ENCODE assay signal across 9 mouse cellular contexts in the genomic region with DNA sequence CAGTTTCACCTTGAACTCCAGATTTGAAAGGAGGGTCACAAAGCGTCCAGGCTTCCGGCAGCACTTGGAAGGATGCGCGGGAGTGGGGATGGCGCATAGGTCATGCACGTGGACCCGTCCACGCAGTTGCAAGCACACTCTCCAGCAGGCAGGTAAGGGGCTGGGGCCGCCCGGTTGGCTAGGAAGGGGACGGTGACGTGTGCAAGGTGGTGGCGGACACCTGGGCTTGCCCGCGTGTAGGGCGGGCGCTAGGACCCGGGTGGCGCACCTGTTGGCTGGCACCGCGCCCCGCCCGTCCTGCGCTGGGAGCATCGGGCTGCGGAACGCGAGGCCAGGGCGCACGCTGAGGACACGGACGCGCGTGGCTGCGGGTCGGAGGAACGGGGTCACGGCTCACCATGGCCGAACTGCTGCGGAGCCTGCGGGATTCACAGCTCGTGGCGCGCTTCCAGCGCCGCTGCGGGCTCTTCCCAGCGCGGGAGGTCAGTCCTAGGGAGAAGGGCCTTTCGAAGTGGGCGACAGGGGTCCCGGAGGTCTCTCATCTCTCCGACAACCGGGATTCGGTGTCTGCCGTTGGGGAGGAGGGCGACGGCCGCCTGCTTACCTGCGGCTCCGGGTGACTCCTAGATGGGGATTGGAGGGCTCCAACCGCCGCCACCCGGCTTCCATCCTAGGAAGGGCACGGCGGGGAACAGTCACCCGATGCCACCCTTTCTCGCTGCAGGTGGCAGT. TPM values are rescaled to one million over a fixed set of nuclear protein-coding genes. Genes with fewer than 3 reads are reported as not detected.
DNase-seq lines count a peak whose midpoint lies in the region; ATAC-seq lines count a peak whose summit lies in the region.
"Had no signal": no experiment of that assay in that cellular context is flagged by ENCODE, and none has a peak within 500 bp of the region (broad histone marks: within the 10 kb centered on the region; RNA-seq: fewer than 3 reads in every experiment).

A gene (plus strand): TSS at position 325 of the 732 bp plus-strand sequence.

- H3K36me3 ChIP-seq in heart, embryonic 10.5 days, result no peaks in the 10 kb centered on the region
- H3K36me3 ChIP-seq in kidney, embryonic 16.5 days (ENCODE audit: insufficient read depth, low read length), result no peaks in the 10 kb centered on the region

- peak within 1 kb of the TSS; percentile 64 for H3K9ac ChIP-seq in kidney, embryonic 16.5 days (replicated peaks; ENCODE audit: low read length)

- peak within 1 kb of the TSS; percentile 73 for H3K4me3 ChIP-seq in heart, embryonic 10.5 days
- peak within 1 kb of the TSS; percentile 55 for H3K4me3 ChIP-seq in kidney, embryonic 16.5 days (ENCODE audit: low read length)

- peaks cover 71% of the 10 kb centered on the region for H3K27me3 ChIP-seq in heart, embryonic 10.5 days (ENCODE audit: insufficient read depth, poor library complexity, severe bottlenecking)
- H3K27me3 ChIP-seq in kidney, embryonic 16.5 days (ENCODE audit: insufficient read depth, low read length), result peaks cover 30% of the 10 kb centered on the region
- H3K27me3 ChIP-seq: CH12.LX had no signal

- 0 out of 2 replicates have a peak within 1 kb of the TSS, but pooled peaks have one; percentile 25 for H3K27ac ChIP-seq in heart, embryonic 10.5 days
- H3K27ac ChIP-seq in kidney, embryonic 16.5 days (ENCODE audit: low read length), result peak within 1 kb of the TSS; percentile 16; the same call in 1 of the 2 replicates

- no peak for DNase-seq in heart, embryonic 10.5 days (ENCODE audit: low spot score)
- DNase-seq in heart, adult 9 months (ENCODE audit: low spot score in 2 of 2), result no peak
- peak; percentile 90 to 92 for DNase-seq in cerebellum, postnatal 10 days
- DNase-seq in frontal cortex, postnatal 36 days (ENCODE audit: low spot score in 2 of 2), result peak; percentile 17 to 25
- DNase-seq in lung, adult 18-20 months, result peak; percentile 24 to 46
- DNase-seq in right cerebral cortex, adult 18-20 months, result peak; percentile 58

- WGBS in heart, embryonic 10.5 days, result under 1% methylated on average over 68 of the region's 68 CpGs
- WGBS in kidney, embryonic 16.5 days, result under 1% methylated on average over 67 of the region's 68 CpGs

- peaks cover 20% of the 10 kb centered on the region for H3K4me1 ChIP-seq in heart, embryonic 10.5 days
- peaks cover 33% of the 10 kb centered on the region for H3K4me1 ChIP-seq in kidney, embryonic 16.5 days (ENCODE audit: insufficient read depth, low read length)

- H3K9me3 ChIP-seq in heart, embryonic 10.5 days, result no peaks in the 10 kb centered on the region
- H3K9me3 ChIP-seq in kidney, embryonic 16.5 days (ENCODE audit: low read length), result no peaks in the 10 kb centered on the region

- ATAC-seq in kidney, embryonic 16.5 days (ENCODE audit: low FRiP score, low TSS enrichment), result peak; percentile 83
- no peak for ATAC-seq in inflammation-experienced regulatory T-cells, adult 6 months

- peak within 1 kb of the TSS; percentile 67 for H3K4me2 ChIP-seq in kidney, embryonic 16.5 days (replicated peaks; ENCODE audit: low read depth, low read length)

RNA-seq across cellular contexts. Expression of the gene that starts here (rescaled TPM):
- 0.11 and 0.65 TPM in 2 replicates for polyA plus RNA-seq in heart, embryonic 10.5 days (2016; fragmentation: Nextera tagmentation; extraction: Ambion mirVana)
- polyA plus RNA-seq in kidney, embryonic 16.5 days (2015; fragmentation: Nextera tagmentation; extraction: Ambion mirVana), result 22.1 and 27.5 TPM in 2 replicates
- 1 to 10 TPM; 1.2 to 1.7 (median 1.5) TPM for polyA plus RNA-seq in inflammation-experienced regulatory T-cells, adult 6 months (2017; shearing (Covaris generic))

Comparison
In these comparisons a context has a peak if more than half of its experiments do, and no peak if none do; other contexts are left out.
1. DNase-seq: peak in cerebellum, postnatal 10 days (2 of 2), frontal cortex, postnatal 36 days (2 of 2), lung, adult 18-20 months (2 of 2) and right cerebral cortex, adult 18-20 months (single experiment); none in heart, embryonic 10.5 days (single experiment) and heart, adult 9 months (0 of 2).